Mouse (Mus musculus): ENCODE data around the gene Dock9.

Gene Dock9

GRCm38 (mm10) chr14:121620567-121620966, 177.1 kb downstream of the Dock9 start:
- no peak for DNase-seq (ENCODE audit: low spot score in 2 of 2)

- no peak for DNase-seq (ENCODE audit: low spot score in 2 of 2)
Measured at GRCm38 (mm10) chr14:121620157-121620556, 177.5 kb downstream of the Dock9 start.

GRCm38 (mm10) chr14:121617645-121618390, 179.8 kb downstream of the Dock9 start:
- DNase-seq (ENCODE audit: low spot score in 2 of 2) = no peak

GRCm38 (mm10) chr14:121615431-121615830, 182.2 kb downstream of the Dock9 start:
- DNase-seq (ENCODE audit: low spot score in 2 of 2) = no peak

- DNase-seq (ENCODE audit: low spot score in 2 of 2) = no peak
Measured at GRCm38 (mm10) chr14:121614461-121615170, 183.0 kb downstream of the Dock9 start.

- DNase-seq (ENCODE audit: low spot score in 2 of 2) = no peak
Measured at GRCm38 (mm10) chr14:121613490-121613889, 184.1 kb downstream of the Dock9 start.

GRCm38 (mm10) chr14:121612926-121613325, 184.7 kb downstream of the Dock9 start:
- DNase-seq (ENCODE audit: low spot score in 2 of 2) = no peak

- DNase-seq (ENCODE audit: low spot score in 2 of 2) = no peak
Measured at GRCm38 (mm10) chr14:121611533-121611932, 186.1 kb downstream of the Dock9 start.

GRCm38 (mm10) chr14:121611098-121611497, 186.5 kb downstream of the Dock9 start:
- DNase-seq (ENCODE audit: low spot score in 2 of 2) = no peak

- DNase-seq (ENCODE audit: low spot score in 2 of 2) = no peak
Measured at GRCm38 (mm10) chr14:121608522-121608921, 189.1 kb downstream of the Dock9 start.

- DNase-seq (ENCODE audit: low spot score in 2 of 2) = no peak
Measured at GRCm38 (mm10) chr14:121606433-121606832, 191.2 kb downstream of the Dock9 start.

- DNase-seq (ENCODE audit: low spot score in 2 of 2) = no peak
Measured at GRCm38 (mm10) chr14:121605260-121605659, 192.4 kb downstream of the Dock9 start.

- DNase-seq (ENCODE audit: low spot score in 2 of 2) = no peak
Measured at GRCm38 (mm10) chr14:121604565-121604964, 193.1 kb downstream of the Dock9 start.

GRCm38 (mm10) chr14:121602610-121603009, 195.0 kb downstream of the Dock9 start:
- no peak for DNase-seq (ENCODE audit: low spot score in 2 of 2)

GRCm38 (mm10) chr14:121600538-121600937, 197.1 kb downstream of the Dock9 start:
- DNase-seq (ENCODE audit: low spot score in 2 of 2) = no peak

GRCm38 (mm10) chr14:121597073-121597472, 200.6 kb downstream of the Dock9 start:
- no peak for DNase-seq (ENCODE audit: low spot score in 2 of 2)

GRCm38 (mm10) chr14:121596631-121597030, 201.0 kb downstream of the Dock9 start:
- no peak for DNase-seq (ENCODE audit: low spot score in 2 of 2)

GRCm38 (mm10) chr14:121594684-121595083, 203.0 kb downstream of the Dock9 start:
- no peak for DNase-seq (ENCODE audit: low spot score in 2 of 2)

GRCm38 (mm10) chr14:121593313-121593929, 204.2 kb downstream of the Dock9 start:
- DNase-seq (ENCODE audit: low spot score in 2 of 2) = no peak

- no peak for DNase-seq (ENCODE audit: low spot score in 2 of 2)
Measured at GRCm38 (mm10) chr14:121592890-121593289, 204.7 kb downstream of the Dock9 start.

GRCm38 (mm10) chr14:121592356-121592755, 205.3 kb downstream of the Dock9 start:
- DNase-seq (ENCODE audit: low spot score in 2 of 2) = no peak

- DNase-seq (ENCODE audit: low spot score in 2 of 2) = peak; percentile 21 to 48
Measured at GRCm38 (mm10) chr14:121589097-121589725, 208.4 kb downstream of the Dock9 start.

Measured in spleen, postnatal 14 days (tissue).